Mouse (Mus musculus): ENCODE data around the gene Eral1.

Eral1 gene

DNA sequence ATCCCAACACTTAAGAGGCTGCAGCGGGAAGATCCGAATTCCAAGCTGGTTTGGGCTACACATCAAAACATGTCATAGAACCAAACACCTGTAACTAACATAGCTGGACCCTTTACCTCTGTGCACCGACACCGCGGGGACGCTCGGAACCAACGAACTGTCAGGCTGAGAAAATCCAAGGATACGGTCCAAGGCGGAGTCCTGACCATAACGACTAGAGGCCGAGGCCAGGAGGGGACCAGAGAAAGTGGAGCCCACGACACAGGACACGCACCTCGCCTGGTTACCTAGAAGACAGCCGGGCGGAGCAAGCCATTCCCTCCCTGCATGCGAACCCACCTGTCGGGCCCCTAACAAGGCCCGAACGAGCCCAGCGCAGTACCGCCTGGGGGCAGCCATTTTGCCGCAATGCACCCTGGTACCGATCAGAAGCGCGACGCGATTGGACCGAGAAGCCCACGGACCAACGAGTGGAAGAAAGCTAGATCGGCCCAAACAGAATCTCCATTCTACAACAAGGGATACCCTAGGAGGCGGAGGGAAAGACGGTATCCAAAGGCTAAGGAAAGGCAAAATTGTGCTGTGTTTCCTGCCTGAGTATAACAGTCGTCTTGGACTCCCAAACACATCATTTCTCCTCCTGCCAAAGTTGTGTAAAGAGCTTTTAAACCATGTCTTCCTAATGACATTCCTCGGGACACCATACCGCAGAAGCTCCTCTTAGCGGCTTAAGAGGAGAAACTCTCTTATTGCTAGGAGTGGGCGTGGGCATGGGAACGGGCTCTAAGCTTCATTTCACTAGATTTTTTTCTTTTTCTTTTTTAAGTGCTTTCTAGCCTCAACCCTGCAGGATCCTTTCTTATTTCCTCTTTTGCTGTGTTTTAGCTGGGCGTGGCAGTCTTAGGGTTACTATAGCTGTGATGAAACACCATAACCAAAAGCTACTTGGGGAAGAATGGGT is at the start of gene Eral1:
TSS of gene Eral1 (minus strand) at position 423 of the 961 bp plus-strand sequence.
- DNase-seq (ENCODE audit: low spot score in 2 of 2): peak; percentile 56 to 61

GRCm38 (mm10) chr11:78129458-78129857 is 49.3 kb upstream of the Eral1 start:
- DNase-seq (ENCODE audit: low spot score in 2 of 2): no peak

DNA sequence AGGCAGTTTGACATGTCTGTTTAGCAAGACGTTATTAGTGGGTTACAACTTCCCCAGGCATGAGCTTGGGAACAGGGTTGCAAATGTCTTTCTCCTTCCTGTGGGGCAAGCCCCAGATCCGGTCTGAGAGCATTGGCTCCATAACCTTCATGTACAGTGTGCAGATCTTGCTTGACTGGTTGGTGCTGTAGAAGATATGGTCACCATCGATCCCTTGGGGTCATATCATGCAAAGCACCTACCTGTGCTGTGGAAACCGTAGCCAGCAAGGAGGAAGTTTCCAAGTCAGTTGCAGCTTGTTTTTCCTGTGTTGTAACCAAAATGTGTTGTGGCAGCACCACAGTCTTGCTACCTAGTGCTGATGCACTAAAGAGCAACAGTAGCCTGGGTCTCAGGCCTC is 46.6 kb upstream of the Eral1 start:
- DNase-seq (ENCODE audit: low spot score in 2 of 2): no peak

DNA sequence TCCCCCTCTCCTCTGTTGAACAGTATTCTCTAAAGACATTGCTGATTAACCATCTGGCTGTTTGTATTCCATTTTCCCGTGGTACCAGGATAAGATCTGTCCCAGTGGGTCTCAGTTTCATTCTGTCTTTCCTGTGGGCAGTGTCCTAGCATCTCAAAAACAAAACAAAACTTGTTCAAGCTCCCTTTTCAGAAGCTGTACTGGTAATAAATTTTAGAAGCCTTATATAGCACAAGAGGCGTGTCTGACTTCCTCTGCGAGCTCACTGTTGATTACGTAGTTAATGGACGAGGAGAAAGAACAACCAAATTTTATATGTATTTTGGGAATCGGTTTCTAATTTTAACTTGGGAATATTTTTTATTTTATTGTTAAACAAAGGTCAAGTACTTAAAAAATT is 45.5 kb upstream of the Eral1 start:
- no peak for DNase-seq (ENCODE audit: low spot score in 2 of 2)

DNA sequence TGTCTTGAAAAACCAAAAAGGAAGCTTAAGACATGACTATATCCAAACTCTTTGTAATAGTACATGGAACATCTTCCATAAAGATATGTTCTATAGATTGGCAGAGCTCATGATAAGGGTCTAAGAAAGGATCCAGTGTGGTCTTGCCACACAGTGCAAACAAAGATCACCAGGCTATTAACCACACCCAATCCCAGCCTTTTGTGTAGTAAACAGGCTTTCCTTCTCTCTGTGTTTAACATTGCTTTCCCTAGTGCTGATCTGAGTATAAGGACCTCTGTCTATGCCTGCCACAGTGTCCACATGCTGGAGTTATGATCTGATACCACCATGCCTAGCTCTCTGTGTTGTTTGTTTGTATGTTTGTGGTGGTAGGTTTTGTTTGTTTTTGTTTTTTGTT is 43.6 kb upstream of the Eral1 start:
- DNase-seq (ENCODE audit: low spot score in 2 of 2): no peak

DNA sequence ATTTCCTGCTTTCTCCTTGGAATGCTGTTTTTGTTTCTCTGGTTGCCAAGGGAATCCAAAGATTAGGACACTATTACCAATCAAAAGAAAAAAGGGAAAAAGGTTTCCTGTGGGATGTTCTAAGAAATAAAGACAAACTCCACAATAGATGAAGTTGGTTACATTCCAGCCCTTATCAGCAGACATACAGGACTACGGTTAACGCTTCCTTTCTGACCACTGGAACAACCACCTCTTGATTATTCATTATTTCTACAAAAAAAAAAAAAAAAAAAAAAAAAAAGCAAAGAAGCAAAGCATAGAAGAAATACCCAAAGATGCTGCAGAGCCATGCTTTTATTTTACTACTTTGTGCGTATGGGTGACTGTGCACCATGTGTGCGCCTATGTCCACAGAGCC is 42.6 kb upstream of the Eral1 start:
- no peak for DNase-seq (ENCODE audit: low spot score in 2 of 2)

DNA sequence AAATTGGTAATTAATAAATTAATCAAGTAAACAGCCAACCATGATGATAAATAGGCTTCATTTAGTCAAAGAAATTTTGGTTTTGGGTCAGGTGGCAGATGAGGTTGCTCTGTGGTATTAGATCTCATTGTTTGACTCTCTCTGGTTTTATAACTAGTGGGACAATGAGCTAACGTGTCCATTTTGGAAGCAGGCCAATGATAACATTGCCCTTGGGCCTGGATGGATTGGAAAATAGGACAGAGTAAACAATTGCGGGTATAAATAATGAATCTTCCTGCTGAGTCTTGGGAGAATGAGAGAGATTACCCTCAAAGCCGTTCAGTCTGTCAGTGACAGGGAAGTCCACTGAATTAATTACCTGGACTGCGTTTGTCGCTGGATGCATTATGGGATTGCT is 41.0 kb upstream of the Eral1 start:
- DNase-seq (ENCODE audit: low spot score in 2 of 2): no peak

DNA sequence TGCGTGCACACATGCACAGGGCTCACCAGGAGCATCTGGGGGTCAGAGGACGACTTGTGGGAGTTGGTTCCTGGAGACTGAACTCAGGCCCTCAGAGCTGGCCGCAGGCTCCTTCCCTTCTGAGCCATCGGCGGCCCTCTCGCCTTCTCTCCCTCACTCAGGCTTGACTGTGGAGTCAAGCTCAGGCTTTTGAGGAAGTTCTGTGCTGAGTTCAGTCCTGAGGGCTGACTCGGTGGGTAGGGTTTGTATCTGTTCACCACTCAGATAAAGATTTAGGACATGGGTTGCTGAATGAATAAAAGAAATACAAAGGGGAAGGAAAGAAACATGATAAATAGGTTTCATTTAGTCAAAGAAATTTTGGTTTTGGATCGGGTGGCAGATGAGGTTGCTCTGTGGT is 39.7 kb upstream of the Eral1 start:
- no peak for DNase-seq (ENCODE audit: low spot score in 2 of 2)

DNA sequence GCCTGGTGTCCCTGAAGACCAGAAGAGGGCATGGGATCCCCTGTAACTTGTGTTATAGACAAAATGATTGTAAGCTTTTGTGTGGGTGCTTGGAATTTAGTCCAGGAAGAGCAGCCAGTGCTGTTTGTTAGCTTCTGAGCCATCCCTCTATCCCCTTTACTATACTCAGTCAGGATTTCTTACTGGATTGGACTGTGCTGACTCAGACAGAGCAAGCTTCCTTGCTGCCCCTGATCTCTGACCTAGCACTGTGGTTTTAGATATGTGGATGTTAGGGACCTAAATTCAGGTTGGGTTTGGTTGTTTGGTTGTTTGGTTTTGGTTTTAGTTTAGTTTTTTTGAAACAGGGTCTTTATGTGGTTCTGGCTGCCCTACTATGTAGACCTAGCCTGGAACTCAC is 38.3 kb upstream of the Eral1 start:
- DNase-seq (ENCODE audit: low spot score in 2 of 2): no peak

DNA sequence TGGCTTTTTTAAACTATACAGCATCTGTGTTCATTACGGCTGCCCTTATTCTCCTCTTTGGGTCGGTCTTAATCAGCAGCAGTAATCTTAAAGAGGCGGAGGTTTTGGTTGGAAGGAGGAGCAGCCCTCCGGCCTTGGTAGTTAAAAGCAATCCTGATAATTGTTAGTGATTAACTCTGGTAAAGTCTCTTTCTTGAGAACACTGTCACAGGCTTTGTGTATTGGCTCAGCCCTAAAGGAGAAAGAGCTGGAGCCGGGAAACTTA is 35.9 kb upstream of the Eral1 start:
- DNase-seq (ENCODE audit: low spot score in 2 of 2): no peak

- DNase-seq (ENCODE audit: low spot score in 2 of 2): peak; percentile 80 to 86
These were observed 35.4 kb upstream of the Eral1 start for GRCm38 (mm10) chr11:78115367-78116145.

DNA sequence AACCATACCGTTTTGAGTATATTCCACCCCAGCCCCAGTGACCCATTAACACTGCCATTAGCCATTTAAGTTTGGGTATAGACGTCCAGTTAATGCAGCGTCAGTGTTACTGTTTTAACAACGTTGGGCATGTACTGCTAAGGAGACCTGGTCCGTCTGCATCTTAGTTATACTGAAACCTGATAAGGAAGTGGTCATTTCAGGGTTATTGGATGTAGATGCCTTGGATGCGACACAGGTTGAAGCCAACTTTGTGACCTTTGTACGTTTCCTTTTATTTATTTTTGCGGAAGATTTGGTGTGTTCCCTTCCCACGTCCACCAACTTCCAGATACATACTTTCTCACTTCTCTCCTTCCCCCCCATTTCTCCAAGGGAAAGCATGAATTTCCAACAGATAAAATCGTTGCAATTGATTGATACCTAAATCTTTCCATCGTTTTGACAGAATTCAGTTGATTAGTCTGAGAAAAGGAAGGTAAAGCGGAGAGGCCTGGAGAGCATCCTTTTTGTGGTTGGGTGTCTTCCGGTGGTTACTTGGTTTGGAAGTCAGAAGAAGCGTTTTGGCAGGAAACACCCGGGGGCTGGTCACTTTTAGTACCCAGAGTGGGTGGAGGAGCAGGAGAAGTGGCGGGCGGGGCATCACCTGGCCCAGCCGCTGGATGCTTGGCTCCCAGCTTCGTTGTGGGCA is 34.6 kb upstream of the Eral1 start:
- DNase-seq (ENCODE audit: low spot score in 2 of 2): no peak

GRCm38 (mm10) chr11:78113616-78114015 is 33.4 kb upstream of the Eral1 start:
- DNase-seq (ENCODE audit: low spot score in 2 of 2): no peak

DNA sequence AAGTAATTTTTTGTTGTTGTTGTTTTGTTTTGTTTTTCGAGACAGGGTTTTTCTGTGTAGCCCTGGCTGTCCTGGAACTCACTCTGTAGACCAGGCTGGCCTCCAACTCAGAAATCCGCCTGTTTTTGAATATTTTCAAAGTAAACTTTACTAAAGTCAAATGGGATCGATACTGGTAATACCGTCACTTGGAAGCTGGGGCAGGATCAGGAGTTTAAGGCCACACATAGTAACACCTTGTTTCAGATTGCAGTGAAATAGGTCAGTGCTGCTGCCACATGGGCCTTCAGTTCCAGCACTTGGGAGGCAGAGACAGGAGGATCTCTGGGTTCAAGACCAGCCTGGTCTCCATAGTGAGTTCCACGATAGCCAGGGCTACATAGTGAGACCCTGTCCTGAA is 24.3 kb upstream of the Eral1 start:
- no peak for DNase-seq (ENCODE audit: low spot score in 2 of 2)

- no peak for DNase-seq (ENCODE audit: low spot score in 2 of 2)
These were observed 23.0 kb upstream of the Eral1 start for GRCm38 (mm10) chr11:78102958-78103747.

DNA sequence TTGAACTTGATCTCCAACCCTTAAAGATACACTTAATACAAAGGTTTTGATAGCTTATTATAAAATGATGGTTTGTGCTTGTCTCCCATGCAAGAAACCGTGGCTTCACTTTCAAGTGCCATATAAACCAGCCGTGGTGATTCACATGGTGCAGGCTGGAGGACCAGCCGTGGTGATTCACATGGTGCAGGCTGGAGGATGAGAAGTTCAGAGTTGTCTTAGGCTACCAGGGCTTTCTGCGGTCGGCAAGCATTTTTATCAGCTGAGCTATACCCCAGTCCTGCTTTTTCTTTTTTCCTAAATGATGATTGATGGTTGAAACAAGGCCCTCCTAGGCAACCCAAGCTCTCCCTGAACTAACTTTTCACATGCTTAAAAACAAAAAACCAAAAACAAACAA is 22.0 kb upstream of the Eral1 start:
- DNase-seq (ENCODE audit: low spot score in 2 of 2): no peak

DNA sequence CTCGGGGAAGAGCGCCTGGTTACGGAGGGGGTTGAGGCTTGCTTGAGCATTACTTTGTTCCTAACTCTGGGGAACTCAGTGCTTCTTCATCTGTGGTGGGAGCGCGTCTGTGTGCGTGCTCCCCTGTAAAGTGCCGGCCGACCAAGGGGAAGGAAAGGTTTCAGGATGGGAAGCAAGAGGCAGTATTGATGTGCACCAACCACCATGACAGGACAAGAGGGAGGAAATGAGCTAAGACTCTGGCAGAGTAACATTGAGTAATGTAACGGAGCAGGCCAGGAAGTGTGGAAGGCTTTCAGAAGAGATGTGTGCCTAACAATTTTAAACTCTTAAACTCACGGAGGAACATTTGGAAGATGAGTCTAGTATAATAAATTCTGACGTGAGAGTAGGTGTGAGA is 20.6 kb upstream of the Eral1 start:
- DNase-seq (ENCODE audit: low spot score in 2 of 2): no peak

- DNase-seq (ENCODE audit: low spot score in 2 of 2): no peak
These were observed 16.9 kb upstream of the Eral1 start for GRCm38 (mm10) chr11:78097077-78097476.

DNA sequence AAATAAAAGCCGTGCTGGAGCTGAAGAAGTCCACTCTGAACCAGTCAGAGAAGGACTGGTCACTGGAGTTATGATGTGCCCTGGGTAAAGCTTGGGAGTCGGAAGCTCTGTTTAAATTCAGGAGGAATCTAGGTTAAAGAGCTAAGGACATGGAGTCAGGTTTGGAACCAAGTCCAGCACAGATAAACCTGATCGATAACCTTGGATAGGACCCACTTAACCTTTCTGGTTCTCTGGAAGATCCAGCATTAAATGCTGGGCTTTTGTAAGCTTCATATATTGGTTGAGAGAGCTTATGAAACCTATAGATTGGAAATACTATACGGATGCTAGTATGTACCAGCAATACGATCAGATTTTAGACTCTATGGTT is 14.9 kb upstream of the Eral1 start:
- no peak for DNase-seq (ENCODE audit: low spot score in 2 of 2)

- DNase-seq (ENCODE audit: low spot score in 2 of 2): peak; percentile 70 to 87
These were observed 14.4 kb upstream of the Eral1 start, which contains the start of gene Fam222b for GRCm38 (mm10) chr11:78094504-78095143. Fam222b (plus strand) TSS chr11:78094660.

GRCm38 (mm10) chr11:78094137-78094503 is 13.9 kb upstream of the Eral1 start:
- no peak for DNase-seq (ENCODE audit: low spot score in 2 of 2)

Measured in thymus, postnatal 10 days (tissue).